Mouse (Mus musculus) heart, embryonic 10.5 days (tissue): ENCODE measurements around the gene Nrarp. TPM values are rescaled to one million over a fixed set of nuclear protein-coding genes. Genes with fewer than 3 reads are reported as not detected.

Source experiments
- DNase-seq: peaks from one replicate; pipeline ENCODE4 v3.0.0-alpha.2; 2017; ENCODE audit warnings: low spot score
- H3K27ac ChIP-seq: fragments of 300-500 bp; sonication (generic); 2 replicates; pipeline ENCODE4 v1.5.1; 2016; ENCODE audit warnings: mild to moderate bottlenecking
- H3K27me3 ChIP-seq: fragments of 300-500 bp; sonication (generic); 2 replicates; pipeline ENCODE4 v1.6.1; 2016; ENCODE audit warnings: mild to moderate bottlenecking; ENCODE audit not compliant: poor library complexity, insufficient read depth, severe bottlenecking
- H3K36me3 ChIP-seq: fragments of 300-500 bp; sonication (generic); 2 replicates; pipeline ENCODE4 v1.6.1; 2016; ENCODE audit warnings: mild to moderate bottlenecking, moderate library complexity
- H3K4me1 ChIP-seq: fragments of 300-500 bp; sonication (generic); 2 replicates; pipeline ENCODE4 v1.6.1; 2016; ENCODE audit warnings: mild to moderate bottlenecking
- H3K4me3 ChIP-seq: fragments of 300-500 bp; sonication (generic); 2 replicates; pipeline ENCODE4 v1.5.1; 2016; ENCODE audit warnings: mild to moderate bottlenecking, moderate library complexity
- H3K9me3 ChIP-seq: fragments of 300-500 bp; sonication (generic); 2 replicates; pipeline ENCODE4 v1.6.1; 2016; ENCODE audit warnings: mild to moderate bottlenecking, moderate library complexity
- WGBS: fragments of 180-500 bp; shearing (Covaris S2); methylation state at CpG from one replicate; pipeline ENCODE4 v1.1.7; 2016; 5-methylcytosine and 5-hydroxymethylcytosine counted together
- polyA plus RNA-seq: library from polyadenylated mRNA; unstranded; fragments of >200 nt; fragmentation: Nextera tagmentation; extraction: Ambion mirVana; gene quantifications from 2 replicates; pipeline ENCODE4 v1.2.1, GENCODE M21; 2016

Nrarp gene
- polyA plus RNA-seq, 1 experiment from 2014 or later = 5.9 TPM

GRCm38 (mm10) chr2:25213266-25213865, 32.8 kb downstream of the Nrarp start:
- Histone ChIP-seq H3K9me3 (no peaks in the 10 kb centered on the region), H3K27me3 (peaks cover 34% of the 10 kb centered on the region), H3K4me3 (peak overlapping the region; percentile 10; the same call in 1 of the 2 replicates), H3K4me1 (peaks cover 17% of the 10 kb centered on the region), H3K36me3 (peaks cover 8% of the 10 kb centered on the region), H3K27ac (no peak overlapping the region)
- WGBS = 57% methylated on average over 23 of the region's 23 CpGs
- no peak for DNase-seq

GRCm38 (mm10) chr2:25214444-25214843, 33.9 kb downstream of the Nrarp start, which contains the start of gene Stpg3:
Stpg3 (minus strand) TSS chr2:25214637.
- peaks cover 34% of the 10 kb centered on the region for H3K27me3 ChIP-seq
- H3K4me1 ChIP-seq = peaks cover 17% of the 10 kb centered on the region
- whole genome bisulfite sequencing = 71% methylated on average over 3 of the region's 3 CpGs
- H3K9me3 ChIP-seq = no peaks in the 10 kb centered on the region
- H3K27ac ChIP-seq = no peak within 1 kb of the TSS
- no peak for DNase-seq
- H3K4me3 ChIP-seq = peak within 1 kb of the TSS; percentile 10; the same call in 1 of the 2 replicates
- no peaks in the 10 kb centered on the region; the same call in 1 of the 2 replicates for H3K36me3 ChIP-seq

- DNase-seq = no peak
- no peaks in the 10 kb centered on the region for H3K9me3 ChIP-seq
- WGBS = 54% methylated on average over 2 of the region's 2 CpGs
- no peak overlapping the region for H3K4me3 ChIP-seq
- peaks cover 30% of the 10 kb centered on the region for H3K27me3 ChIP-seq
- 0 out of 2 replicates have a peak, but pooled peaks cover 5% of the 10 kb centered on the region for H3K4me1 ChIP-seq
- no peak overlapping the region for H3K27ac ChIP-seq
- peaks cover 11% of the 10 kb centered on the region for H3K36me3 ChIP-seq
Observed at GRCm38 (mm10) chr2:25217666-25218065, 37.1 kb downstream of the Nrarp start.

- peaks cover 8% of the 10 kb centered on the region for H3K4me1 ChIP-seq
- H3K27ac ChIP-seq = no peak within 1 kb of the TSS
- peaks cover 17% of the 10 kb centered on the region for H3K36me3 ChIP-seq
- no peaks in the 10 kb centered on the region for H3K9me3 ChIP-seq
- no peak within 1 kb of the TSS for H3K4me3 ChIP-seq
- peaks cover 22% of the 10 kb centered on the region for H3K27me3 ChIP-seq
- DNase-seq = no peak
Observed at GRCm38 (mm10) chr2:25218445-25218844, 37.9 kb downstream of the Nrarp start, which contains the start of gene Fam166a. Fam166a (plus strand) TSS chr2:25218745.

GRCm38 (mm10) chr2:25221331-25221772, 40.8 kb downstream of the Nrarp start:
- H3K4me3 ChIP-seq = no peak overlapping the region
- H3K9me3 ChIP-seq = no peaks in the 10 kb centered on the region
- H3K36me3 ChIP-seq = peaks cover 17% of the 10 kb centered on the region
- no peak for DNase-seq
- 70% methylated on average over 5 of the region's 5 CpGs for WGBS
- no peaks in the 10 kb centered on the region for H3K27me3 ChIP-seq
- H3K27ac ChIP-seq = no peak overlapping the region
- peaks cover 20% of the 10 kb centered on the region for H3K4me1 ChIP-seq

- Histone ChIP-seq H3K4me1 (peaks cover 35% of the 10 kb centered on the region), H3K27ac (peak overlapping the region; percentile 93), H3K36me3 (peaks cover 17% of the 10 kb centered on the region), H3K9me3 (no peaks in the 10 kb centered on the region), H3K4me3 (peak overlapping the region; percentile 82), H3K27me3 (no peaks in the 10 kb centered on the region)
- 1% methylated on average over 53 of the region's 53 CpGs for WGBS
- peak; percentile 94 for DNase-seq
Observed at GRCm38 (mm10) chr2:25223681-25224491, 43.3 kb downstream of the Nrarp start.

GRCm38 (mm10) chr2:25224492-25224765, 43.9 kb downstream of the Nrarp start, which contains the start of gene Tubb4b:
Tubb4b (minus strand) TSS chr2:25224702.
- H3K4me3 ChIP-seq = peak within 1 kb of the TSS; percentile 82
- H3K4me1 ChIP-seq = peaks cover 38% of the 10 kb centered on the region
- WGBS = 0% methylated on average over 17 of the region's 17 CpGs
- DNase-seq = no peak
- H3K27me3 ChIP-seq = 0 out of 2 replicates have a peak, but pooled peaks cover 3% of the 10 kb centered on the region
- H3K9me3 ChIP-seq = no peaks in the 10 kb centered on the region
- H3K27ac ChIP-seq = peak within 1 kb of the TSS; percentile 93
- H3K36me3 ChIP-seq = peaks cover 17% of the 10 kb centered on the region

- DNase-seq = peak; percentile 100
- 2% methylated on average over 39 of the region's 41 CpGs for WGBS
- H3K27me3 ChIP-seq = peaks cover 9% of the 10 kb centered on the region; the same call in 1 of the 2 replicates
Observed at GRCm38 (mm10) chr2:25224766-25225752, 44.5 kb downstream of the Nrarp start.

GRCm38 (mm10) chr2:25225811-25226379, 45.3 kb downstream of the Nrarp start:
- Histone ChIP-seq H3K4me3 (peak overlapping the region; percentile 82), H3K36me3 (peaks cover 17% of the 10 kb centered on the region), H3K27me3 (peaks cover 17% of the 10 kb centered on the region), H3K27ac (peak overlapping the region; percentile 90), H3K4me1 (peaks cover 38% of the 10 kb centered on the region), H3K9me3 (no peaks in the 10 kb centered on the region)
- DNase-seq = no peak
- WGBS = 80% methylated on average over 8 of the region's 8 CpGs

More at GRCm38 (mm10) chr2:25224766-25225752, 44.5 kb downstream of the Nrarp start:
- Histone ChIP-seq H3K27ac (peak overlapping the region; percentile 90), H3K36me3 (peaks cover 17% of the 10 kb centered on the region), H3K9me3 (no peaks in the 10 kb centered on the region), H3K4me1 (peaks cover 38% of the 10 kb centered on the region), H3K4me3 (peak overlapping the region; percentile 82)

- H3K36me3 ChIP-seq = peaks cover 11% of the 10 kb centered on the region
- no peaks in the 10 kb centered on the region for H3K9me3 ChIP-seq
- H3K4me1 ChIP-seq = peaks cover 34% of the 10 kb centered on the region
- no peak for DNase-seq
- WGBS = 78% methylated on average over 5 of the region's 5 CpGs
- H3K27me3 ChIP-seq = peaks cover 27% of the 10 kb centered on the region
- H3K4me3 ChIP-seq = no peak overlapping the region
- peak overlapping the region; percentile 42 for H3K27ac ChIP-seq
Observed at GRCm38 (mm10) chr2:25226864-25227263, 46.3 kb downstream of the Nrarp start.

GRCm38 (mm10) chr2:25227406-25227805, 46.8 kb downstream of the Nrarp start:
- peaks cover 33% of the 10 kb centered on the region for H3K4me1 ChIP-seq
- H3K27me3 ChIP-seq = peaks cover 32% of the 10 kb centered on the region
- H3K36me3 ChIP-seq = peaks cover 6% of the 10 kb centered on the region; the same call in 1 of the 2 replicates
- WGBS = 88% methylated on average over 4 of the region's 4 CpGs
- H3K9me3 ChIP-seq = no peaks in the 10 kb centered on the region
- DNase-seq = no peak
- no peak overlapping the region for H3K4me3 ChIP-seq
- H3K27ac ChIP-seq = no peak overlapping the region

GRCm38 (mm10) chr2:25228431-25228889, 47.9 kb downstream of the Nrarp start:
- H3K4me1 ChIP-seq = peaks cover 29% of the 10 kb centered on the region
- peak; percentile 94 for DNase-seq
- H3K9me3 ChIP-seq = no peaks in the 10 kb centered on the region
- H3K4me3 ChIP-seq = peak overlapping the region; percentile 43
- H3K36me3 ChIP-seq = no peaks in the 10 kb centered on the region
- WGBS = 2% methylated on average over 7 of the region's 7 CpGs
- peaks cover 43% of the 10 kb centered on the region for H3K27me3 ChIP-seq
- H3K27ac ChIP-seq = peak overlapping the region; percentile 42
